Mouse (Mus musculus): ENCODE results near the gene 2200002J24Rik.
"Not testable (repeated sequence)": the region's sequence is repeated elsewhere in the genome, so short reads cannot be mapped to it uniquely, and the experiment has no call there.

Gene 2200002J24Rik

GRCm38 (mm10) chr7:30728739-30729395 is 30.1 kb downstream of the 2200002J24Rik start:
- no peak for DNase-seq (ENCODE audit: low read depth)

DNA sequence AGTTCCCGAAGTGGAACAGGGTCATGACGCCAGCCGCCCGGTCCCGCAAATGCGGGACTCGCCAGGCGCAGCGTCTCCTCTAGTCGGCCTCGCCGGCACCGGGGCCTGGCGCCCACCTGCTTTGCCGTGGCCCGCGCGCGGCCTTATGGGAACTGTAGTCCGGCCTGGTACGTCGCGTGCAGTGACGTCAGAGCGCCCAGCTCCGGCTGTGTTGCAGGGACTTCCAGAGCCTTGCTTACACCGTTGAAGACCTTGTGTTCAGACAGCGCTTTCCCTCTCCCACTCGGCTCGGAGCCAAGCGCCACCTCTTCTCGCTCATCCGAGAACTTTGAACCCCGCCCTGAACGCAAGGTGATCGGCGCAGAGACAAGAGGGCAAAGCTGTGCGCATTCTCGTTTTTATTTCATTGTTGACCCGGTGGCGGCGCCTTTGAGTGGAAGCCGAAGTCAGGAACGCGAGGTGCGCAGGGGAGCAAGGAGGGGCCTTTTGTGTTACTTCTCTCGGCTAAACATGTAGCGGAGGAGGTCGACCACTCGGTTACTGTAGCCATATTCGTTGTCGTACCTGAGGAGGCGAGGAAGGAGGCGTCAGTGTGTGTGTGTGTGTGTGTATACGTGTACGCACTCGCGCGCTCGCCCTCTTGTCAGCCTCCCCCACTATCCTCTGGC is 30.8 kb downstream of the 2200002J24Rik start, which contains the start of gene Tmem147:
Gene Tmem147, minus strand, starts transcription at position 145 of the 668 bp plus-strand sequence.
- peak; percentile 80 for DNase-seq (ENCODE audit: low read depth)

- not testable (repeated sequence) for DNase-seq (ENCODE audit: low read depth)
Measured at GRCm38 (mm10) chr7:30730064-30730722, 31.5 kb downstream of the 2200002J24Rik start.

DNA sequence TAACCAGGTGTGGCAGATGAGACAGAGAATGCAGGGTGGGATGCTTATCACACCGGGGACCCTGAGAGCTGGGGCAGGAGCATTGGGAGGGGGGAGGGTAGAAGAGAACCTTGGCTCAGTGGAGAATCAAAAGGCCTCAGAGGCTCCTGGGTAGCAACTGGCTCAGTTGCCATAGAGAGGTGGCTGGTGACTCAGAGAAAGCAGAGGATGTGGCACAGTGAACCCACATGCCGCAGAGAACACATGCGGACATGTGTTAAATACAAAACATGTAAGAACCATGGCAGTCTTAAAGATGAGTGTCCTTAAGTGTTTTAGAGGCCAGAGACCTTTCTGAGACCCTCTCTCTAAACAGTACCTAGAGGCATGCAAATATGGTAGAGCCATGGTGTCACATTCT is 37.5 kb downstream of the 2200002J24Rik start:
- DNase-seq (ENCODE audit: low read depth): no peak

DNA sequence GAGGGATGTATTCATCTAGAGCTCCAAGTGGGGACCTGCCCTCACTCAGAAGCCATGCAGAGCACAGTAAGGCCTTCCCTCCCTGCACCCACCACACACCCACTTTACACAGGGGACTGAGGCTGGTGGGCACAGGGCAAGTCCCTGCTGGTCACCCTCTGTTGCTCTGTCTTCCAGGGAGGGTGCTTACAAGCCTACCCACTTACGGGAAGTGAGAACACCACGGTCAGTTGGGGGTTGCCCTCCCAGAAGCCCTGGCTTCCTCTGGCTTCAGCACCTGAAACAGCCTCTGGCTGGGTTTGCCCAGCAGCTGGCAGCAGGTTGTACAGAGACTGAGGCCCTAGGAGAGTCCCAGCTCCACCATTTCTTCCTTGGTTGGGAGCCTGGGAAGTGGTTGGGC is 43.8 kb downstream of the 2200002J24Rik start:
- DNase-seq (ENCODE audit: low read depth): not testable (repeated sequence)

DNA sequence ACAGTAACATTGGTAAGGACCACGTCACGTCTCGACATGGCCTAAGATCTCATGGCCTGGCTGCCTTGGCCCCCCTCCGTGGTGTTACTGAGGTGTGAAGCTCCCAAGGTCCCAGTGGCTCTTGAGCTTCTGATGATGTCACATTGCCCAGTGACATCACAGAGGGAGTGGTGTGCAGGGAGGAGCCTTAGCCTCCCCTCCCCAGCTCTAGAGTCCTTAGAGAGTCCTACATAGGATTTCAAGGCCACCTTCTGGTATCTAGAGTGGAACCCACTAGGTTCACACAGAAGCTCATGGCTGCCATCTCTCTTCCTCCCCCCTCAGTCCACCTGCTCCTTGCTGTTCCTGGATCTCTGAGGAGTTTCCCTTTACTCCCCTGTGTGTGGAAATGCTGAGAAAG is 44.9 kb downstream of the 2200002J24Rik start, which contains the start of gene Gapdhs:
Gene Gapdhs, minus strand, starts transcription at position 65 of the 400 bp plus-strand sequence.
- not testable (repeated sequence) for DNase-seq (ENCODE audit: low read depth)

DNA sequence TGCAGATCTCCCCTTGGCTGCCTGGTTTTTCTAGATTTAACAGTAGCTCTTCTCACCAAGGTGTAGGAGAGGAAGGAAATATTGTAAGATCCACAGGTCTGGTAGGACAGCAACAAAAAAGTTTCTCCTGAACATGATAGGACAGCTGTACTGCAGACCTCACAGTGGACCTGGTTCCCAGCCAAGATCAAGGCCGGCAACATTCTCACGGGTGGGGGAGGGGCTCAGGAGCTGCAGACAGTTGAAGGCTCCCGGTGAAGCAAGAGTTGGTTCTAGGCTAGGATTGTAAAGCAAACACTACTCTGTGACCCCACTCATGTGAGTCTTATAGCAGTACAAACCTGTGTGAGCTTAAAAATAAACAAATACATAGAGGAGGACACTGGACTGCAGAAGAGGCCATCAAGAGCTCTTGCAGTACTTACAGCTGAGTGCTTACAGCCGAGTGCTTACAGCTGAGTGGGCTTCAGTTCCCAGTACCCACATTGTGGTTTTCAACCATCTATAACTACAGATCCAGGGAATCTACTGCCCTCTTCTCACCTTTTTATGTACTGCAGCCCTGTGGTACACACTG is 45.4 kb downstream of the 2200002J24Rik start:
- DNase-seq (ENCODE audit: low read depth): no peak

DNA sequence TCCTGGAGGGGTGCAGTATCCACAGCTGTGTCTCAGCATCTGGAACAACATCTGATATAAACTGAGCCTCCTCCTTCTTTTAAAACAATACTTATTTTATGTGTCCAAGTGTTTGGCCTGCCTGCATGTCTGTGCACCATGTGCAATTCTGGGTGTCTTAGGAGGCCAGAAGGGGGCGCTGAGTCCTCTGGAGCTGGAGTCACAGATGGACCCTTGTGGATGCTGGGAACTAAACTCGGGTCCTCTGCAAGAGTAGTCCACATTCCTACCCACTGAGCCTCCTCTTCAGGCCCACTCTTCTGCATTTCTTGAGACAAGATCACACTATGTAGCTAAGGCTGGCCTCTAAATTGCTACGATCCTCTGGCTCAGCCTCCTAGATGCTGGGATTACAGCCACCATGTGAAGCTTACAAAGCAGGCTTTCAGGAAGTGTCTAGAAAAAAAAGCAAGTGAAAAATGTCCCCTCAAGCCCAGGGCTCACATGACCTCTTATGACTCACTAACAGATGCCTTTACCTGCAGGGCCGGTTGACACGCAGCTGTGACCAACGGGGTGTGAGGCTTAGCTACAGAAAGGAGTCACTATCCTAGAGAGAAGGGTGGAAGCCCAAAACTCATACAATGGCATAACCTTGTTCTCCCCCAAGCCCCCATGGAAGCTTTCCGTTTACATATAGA is 48.9 kb downstream of the 2200002J24Rik start:
- DNase-seq (ENCODE audit: low read depth): no peak

All from fibroblast of lung, adult 2 months (primary cell).